Mouse (Mus musculus): Measurements from ENCODE around the gene Pdzd2.

- TF ChIP-seq CTCF (IDR thresholded peaks at IDR 0.05; ENCODE audit: borderline replicate concordance, control insufficient read depth, extremely low read depth, insufficient read depth, low read length, poor library complexity) (no peak), POLR2A (IDR thresholded peaks at IDR 0.05; ENCODE audit: control insufficient read depth, extremely low read depth, insufficient read depth, low read length, poor library complexity) (no peak)
These were observed 89.5 kb downstream of the Pdzd2 start for GRCm38 (mm10) chr15:12650236-12650635.
